Mouse (Mus musculus) thymus, adult 2 months (tissue): Measurements from ENCODE around the gene Rcsd1.

Source experiments
- CTCF ChIP-seq: fragments of 200-500 bp; IDR thresholded peaks from 2 replicates; pipeline ENCODE4 v1.5.1; 2012; ENCODE audit warnings: mild to moderate bottlenecking, control low read depth, low read length, moderate library complexity, borderline replicate concordance; ENCODE audit not compliant: control insufficient read depth, poor library complexity, insufficient read depth; ENCODE audit errors: extremely low read depth
- POLR2A ChIP-seq: fragments of 200-500 bp; IDR thresholded peaks from 2 replicates; pipeline ENCODE4 v1.6.1; 2012; ENCODE audit warnings: mild to moderate bottlenecking, low read length, control low read depth, moderate library complexity; ENCODE audit not compliant: control insufficient read depth, poor library complexity, insufficient read depth; ENCODE audit errors: extremely low read depth

DNA sequence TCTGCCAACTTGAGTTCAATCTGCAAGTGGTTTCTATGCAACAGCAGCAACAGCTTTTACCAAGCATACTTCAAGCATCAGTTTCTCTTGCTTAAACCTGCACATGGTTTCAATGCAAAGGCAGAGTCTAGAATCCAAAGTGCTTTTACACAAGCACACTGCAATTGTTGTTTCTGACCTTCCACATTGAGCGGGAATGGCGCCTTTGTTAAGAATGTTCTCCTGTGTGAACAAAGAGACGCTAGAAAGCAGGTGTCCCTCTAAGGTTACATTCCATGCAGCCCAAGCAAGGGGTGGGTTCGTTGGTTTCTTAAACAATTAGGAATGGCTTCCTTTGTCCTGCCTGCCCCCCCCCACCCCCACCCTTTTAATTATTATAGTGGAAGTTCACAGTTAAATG lies 95.6 kb downstream of the Rcsd1 start:
- no peak for TF ChIP-seq POLR2A
- no peak for TF ChIP-seq CTCF
